Mouse (Mus musculus) erythroblast, embryonic 14.5 days (primary cell): ENCODE data around the gene Gm13279.
"Not testable (repeated sequence)": the region's sequence is repeated elsewhere in the genome, so short reads cannot be mapped to it uniquely, and the experiment has no call there.

ENCODE experiments used
- GATA1 ChIP-seq: IDR thresholded peaks from 2 replicates; pipeline ENCODE4 v1.6.1; 2012; ENCODE audit warnings: low read length, inconsistent platforms, mixed read lengths
- TAL1 ChIP-seq: IDR thresholded peaks from 3 replicates; pipeline ENCODE4 v1.6.1; 2012; ENCODE audit warnings: low read length, inconsistent platforms, mixed read lengths

DNA sequence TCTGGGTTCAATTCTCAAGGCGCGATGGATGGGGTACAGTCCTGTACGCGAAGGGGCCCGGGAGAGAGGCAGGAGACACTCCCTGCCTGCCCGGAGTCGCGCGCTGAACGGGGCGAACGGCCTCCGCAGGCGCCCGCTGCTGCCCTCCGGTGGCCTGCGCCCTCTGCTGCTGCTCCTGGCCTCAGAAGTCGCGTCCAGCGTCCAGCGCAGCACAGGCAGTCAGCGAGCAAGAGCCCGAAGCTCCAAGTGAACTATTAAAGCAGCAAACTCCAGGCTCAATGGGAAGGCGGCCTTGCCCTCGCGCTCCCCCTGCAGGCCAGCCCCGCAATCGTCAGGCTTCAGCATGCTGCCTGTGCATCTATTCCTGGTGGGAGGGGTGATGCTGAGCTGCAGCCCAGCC is 36.8 kb upstream of the Gm13279 start:
- not testable (repeated sequence) for TF ChIP-seq GATA1, TAL1
